Mouse (Mus musculus) CH12.LX (cell line): ENCODE measurements around the gene Aqp5. TPM values are rescaled to one million over a fixed set of nuclear protein-coding genes. Genes with fewer than 3 reads are reported as not detected.

Source experiments
- DNase-seq: peaks from one replicate; pipeline ENCODE4 v3.0.0-alpha.2; 2013; ENCODE audit errors: extremely low read depth
- H3K27ac ChIP-seq: 2 replicates; pipeline ENCODE4 v1.5.1; 2012; ENCODE audit warnings: low read depth, mild to moderate bottlenecking, control low read depth, moderate library complexity; ENCODE audit not compliant: insufficient read depth
- H3K27me3 ChIP-seq: replicated peaks from 2 replicates; pipeline ENCODE3; 2012; ENCODE audit warnings: inconsistent platforms
- H3K36me3 ChIP-seq, 2 experiments: replicated peaks in 1 of 2; 2 replicates each; pipeline versions ENCODE3 to v1.6.1; 2012; ENCODE audit warnings: inconsistent platforms in 1 of 2, low read length in 1 of 2, mild to moderate bottlenecking in 1 of 2, mixed read lengths in 1 of 2, moderate library complexity in 1 of 2; ENCODE audit not compliant: control insufficient read depth in 1 of 2, insufficient read depth in 1 of 2
- H3K4me1 ChIP-seq, 2 experiments: 2 replicates each; pipeline ENCODE4 v1.6.1; 2012; ENCODE audit warnings: inconsistent platforms in 1 of 2, moderate library complexity in 1 of 2; ENCODE audit not compliant: insufficient read depth in 2 of 2, control insufficient read depth in 1 of 2
- H3K4me2 ChIP-seq: 2 replicates; pipeline ENCODE4 v1.6.1; 2012; ENCODE audit warnings: low read depth, mild to moderate bottlenecking, control low read depth; ENCODE audit not compliant: poor library complexity, insufficient read depth, severe bottlenecking
- H3K4me3 ChIP-seq, 3 experiments: fragments of 150-350 bp in 1 of 3; sonication (generic) in 1 of 3; replicated peaks in 1 of 3; 2 replicates each; pipeline versions ENCODE3 to v1.5.1; 2011 to 2012; ENCODE audit warnings: low read depth in 2 of 3, low read length in 2 of 3, mild to moderate bottlenecking in 2 of 3, moderate library complexity in 2 of 3, control low read depth in 1 of 3, improper control_type of control experiment in 1 of 3, inconsistent platforms in 1 of 3, mixed read lengths in 1 of 3; ENCODE audit not compliant: poor library complexity in 1 of 3
- H3K79me2 ChIP-seq: replicated peaks from 2 replicates; pipeline ENCODE4 v1.6.1; 2012; ENCODE audit warnings: mild to moderate bottlenecking, moderate library complexity; ENCODE audit not compliant: control insufficient read depth, poor library complexity, insufficient read depth, severe bottlenecking; ENCODE audit errors: extremely low read depth
- H3K9ac ChIP-seq: 2 replicates; pipeline ENCODE4 v1.6.1; 2012; ENCODE audit warnings: low read depth, mild to moderate bottlenecking, control low read depth, moderate library complexity; ENCODE audit not compliant: insufficient read depth
- H3K9me3 ChIP-seq: replicated peaks from 2 replicates; pipeline ENCODE3; 2012; ENCODE audit warnings: low read length, inconsistent platforms, mixed read lengths
- CHD1 ChIP-seq: IDR thresholded peaks from 2 replicates; pipeline ENCODE4 v1.6.1; 2012; ENCODE audit warnings: low read depth, low read length, improper control_type of control experiment, inconsistent platforms
- CHD2 ChIP-seq: IDR thresholded peaks from 2 replicates; pipeline ENCODE4 v1.6.1; 2011; ENCODE audit warnings: low read length, improper control_type of control experiment
- CTCF ChIP-seq, 2 experiments: IDR thresholded peaks in 1 of 2; conservative IDR thresholded peaks in 1 of 2; 2 replicates each; pipeline ENCODE4 v1.5.1; 2011 to 2012; ENCODE audit warnings: low read depth in 2 of 2, low read length in 2 of 2, improper control_type of control experiment in 1 of 2, inconsistent platforms in 1 of 2, mild to moderate bottlenecking in 1 of 2, moderate library complexity in 1 of 2
- E2F4 ChIP-seq: IDR thresholded peaks from 2 replicates; pipeline ENCODE4 v1.6.1; 2011; ENCODE audit warnings: low read depth, low read length, improper control_type of control experiment; ENCODE audit not compliant: insufficient replicate concordance
- ELF1 ChIP-seq: IDR thresholded peaks from 2 replicates; pipeline ENCODE4 v1.6.1; 2014; ENCODE audit warnings: low read depth, mild to moderate bottlenecking, inconsistent platforms, low read length, improper control_type of control experiment
- EP300 ChIP-seq: IDR thresholded peaks from 2 replicates; pipeline ENCODE4 v1.6.1; 2011; ENCODE audit warnings: low read length, improper control_type of control experiment
- ETS1 ChIP-seq: conservative IDR thresholded peaks from 2 replicates; pipeline ENCODE4 v1.6.1; 2012; ENCODE audit warnings: low read depth, mild to moderate bottlenecking, inconsistent platforms, low read length, improper control_type of control experiment, moderate library complexity
- GABPA ChIP-seq: IDR thresholded peaks from 2 replicates; pipeline ENCODE4 v1.6.1; 2012; ENCODE audit warnings: low read depth, low read length, improper control_type of control experiment, inconsistent platforms; ENCODE audit not compliant: insufficient replicate concordance
- IRF4 ChIP-seq: IDR thresholded peaks from 2 replicates; pipeline ENCODE4 v1.6.1; 2014; ENCODE audit warnings: low read depth, mild to moderate bottlenecking, inconsistent platforms, low read length, improper control_type of control experiment
- JUN ChIP-seq: IDR thresholded peaks from 2 replicates; pipeline ENCODE4 v1.6.1; 2011; ENCODE audit warnings: low read depth, mild to moderate bottlenecking, low read length, improper control_type of control experiment, moderate library complexity; ENCODE audit not compliant: insufficient read depth
- JUND ChIP-seq: conservative IDR thresholded peaks from 2 replicates; pipeline ENCODE4 v1.6.1; 2011; ENCODE audit warnings: low read depth, low read length, improper control_type of control experiment
- MAZ ChIP-seq: IDR thresholded peaks from 2 replicates; pipeline ENCODE4 v1.6.1; 2012; ENCODE audit warnings: low read depth, mild to moderate bottlenecking, inconsistent platforms, low read length, improper control_type of control experiment, moderate library complexity
- MXI1 ChIP-seq: IDR thresholded peaks from 2 replicates; pipeline ENCODE4 v1.6.1; 2011; ENCODE audit warnings: mild to moderate bottlenecking, low read depth, low read length, improper control_type of control experiment
- PAX5 ChIP-seq: IDR thresholded peaks from 2 replicates; pipeline ENCODE4 v1.6.1; 2012; ENCODE audit warnings: low read length, inconsistent platforms, mixed read lengths
- RCOR1 ChIP-seq: conservative IDR thresholded peaks from 2 replicates; pipeline ENCODE4 v1.6.1; 2012; ENCODE audit warnings: low read depth, mild to moderate bottlenecking, inconsistent platforms, low read length, improper control_type of control experiment
- SIN3A ChIP-seq: IDR thresholded peaks from 2 replicates; pipeline ENCODE4 v1.6.1; 2012; ENCODE audit warnings: low read length, improper control_type of control experiment, inconsistent platforms
- SMC3 ChIP-seq: IDR thresholded peaks from 2 replicates; pipeline ENCODE4 v1.6.1; 2011; ENCODE audit warnings: low read depth, low read length, improper control_type of control experiment
- UBTF ChIP-seq: IDR thresholded peaks from 2 replicates; pipeline ENCODE4 v1.6.1; 2012; ENCODE audit warnings: low read depth, mild to moderate bottlenecking, inconsistent platforms, low read length, improper control_type of control experiment, moderate library complexity
- USF1 ChIP-seq: IDR thresholded peaks from 2 replicates; pipeline ENCODE4 v1.6.1; 2014; ENCODE audit warnings: low read depth, mild to moderate bottlenecking, inconsistent platforms, low read length, improper control_type of control experiment
- ZKSCAN1 ChIP-seq: IDR thresholded peaks from 2 replicates; pipeline ENCODE4 v1.6.1; 2012; ENCODE audit warnings: low read depth, inconsistent platforms, low read length, improper control_type of control experiment, borderline replicate concordance
- dilution Hi-C: fragments of 300-500 bp; cut with MboI; formaldehyde crosslinking; loops from 2 replicates; pipeline ENCODE4 v1.14.3; 2020; ENCODE audit warnings: low sequenced_read_pairs; ENCODE audit not compliant: extremely low pct_unique_long_range_greater_than_20kb, extremely low pct_ligation_motif_present
- in situ Hi-C: fragments of 300-500 bp; cut with MboI; formaldehyde crosslinking; loops from 3 replicates; pipeline ENCODE4 v1.14.3; 2019; ENCODE audit warnings: low sequenced_read_pairs, low pct_ligation_motif_present, low pct_unique_long_range_greater_than_20kb, mixed read lengths
- polyA plus RNA-seq: library from polyadenylated mRNA; unstranded; fragments of >175 nt; gene quantifications from 2 replicates; pipeline ENCODE4 v1.2.1, GENCODE M21; 2012; ENCODE audit warnings: low read depth; ENCODE audit not compliant: insufficient read length
- total RNA-seq, 2 experiments: library from RNA; depleted of rRNA; stranded (reverse); fragments of 300-350 nt in 1 of 2; fragments of >200 nt in 1 of 2; gene quantifications; 2 replicates each; pipeline ENCODE4 v1.2.3; 2012 to 2014

Gene Aqp5
- total and polyA plus RNA-seq, 3 experiments = not detected

- dilution Hi-C loops (no loop called here), in situ Hi-C loops (no loop called here)
- TF ChIP-seq IRF4 (no peak), CTCF (conservative IDR thresholded peaks at IDR 0.05 in 1 of 2, IDR thresholded peaks at IDR 0.05 in 1 of 2; ENCODE audit: low read depth in 2 of 2, low read length in 2 of 2) (no peak), E2F4 (no peak)
- no peak within 1 kb of the TSS for H3K4me3 ChIP-seq
- H3K9ac ChIP-seq = no peak within 1 kb of the TSS
- peaks cover 92% of the 10 kb centered on the region for H3K27me3 ChIP-seq
- no peak within 1 kb of the TSS for H3K4me2 ChIP-seq
- H3K36me3 ChIP-seq = no peaks in the 10 kb centered on the region
- H3K4me1 ChIP-seq = no peaks in the 10 kb centered on the region
- H3K9me3 ChIP-seq = peaks cover 5% of the 10 kb centered on the region
- DNase-seq = no peak
- H3K79me2 ChIP-seq = no peaks in the 10 kb centered on the region
- no peak within 1 kb of the TSS for H3K27ac ChIP-seq
Measured at GRCm38 (mm10) chr15:99578802-99579485, 11.6 kb upstream of the Aqp5 start, which contains the start of gene Aqp2. Aqp2 (plus strand) TSS chr15:99579055.

GRCm38 (mm10) chr15:99583463-99584344 is 6.9 kb upstream of the Aqp5 start:
- Histone ChIP-seq H3K4me3 (no peak overlapping the region), H3K27me3 (peaks cover 93% of the 10 kb centered on the region)
- no peak for TF ChIP-seq UBTF
- no peak for TF ChIP-seq ELF1
- TF ChIP-seq SIN3A = no peak
- no peak for TF ChIP-seq CHD1
- no peak for TF ChIP-seq EP300
- TF ChIP-seq JUN = no peak
- TF ChIP-seq RCOR1 = no peak
- no peak for TF ChIP-seq ETS1
- TF ChIP-seq MXI1 = no peak
- no peak for TF ChIP-seq MAZ
- no peak for TF ChIP-seq USF1
- no peak for TF ChIP-seq SMC3
- no peak for TF ChIP-seq PAX5
- TF ChIP-seq ZKSCAN1 = no peak
- no peak for TF ChIP-seq CHD2
- TF ChIP-seq GABPA = no peak
- TF ChIP-seq JUND = no peak

More at GRCm38 (mm10) chr15:99583463-99584344, 6.9 kb upstream of the Aqp5 start:
- in situ Hi-C loops (no loop called here), dilution Hi-C loops (no loop called here)
- peaks cover 3 to 6% of the 10 kb centered on the region in 2 experiments; a peak in 2 of 4 replicates for H3K4me1 ChIP-seq
- H3K9ac ChIP-seq = no peak overlapping the region
- no peaks in the 10 kb centered on the region for H3K36me3 ChIP-seq
- no peaks in the 10 kb centered on the region for H3K79me2 ChIP-seq
- no peak overlapping the region for H3K4me2 ChIP-seq
- peaks cover 9% of the 10 kb centered on the region for H3K9me3 ChIP-seq
- H3K27ac ChIP-seq = no peak overlapping the region
- DNase-seq = no peak
